Mouse (Mus musculus) stomach, postnatal 0 days (tissue): ENCODE measurements around the gene Trim28.
"Not testable (repeated sequence)": the region's sequence is repeated elsewhere in the genome, so short reads cannot be mapped to it uniquely, and the experiment has no call there.

ENCODE experiments used
- CTCF ChIP-seq: IDR thresholded peaks from 2 replicates; pipeline ENCODE4 v1.5.1; 2016; ENCODE audit warnings: antibody characterized with exemption, low read depth, mild to moderate bottlenecking, moderate library complexity
- EP300 ChIP-seq: optimal IDR thresholded peaks from 2 replicates; pipeline ENCODE3; 2016; ENCODE audit warnings: antibody characterized with exemption

GRCm38 (mm10) chr7:13063399-13063798 is 64.5 kb downstream of the Trim28 start:
- TF ChIP-seq CTCF, result peak; percentile 64
- TF ChIP-seq EP300, result not testable (repeated sequence)
